10 mouse cellular contexts compared by ENCODE assay signal in the genomic region with DNA sequence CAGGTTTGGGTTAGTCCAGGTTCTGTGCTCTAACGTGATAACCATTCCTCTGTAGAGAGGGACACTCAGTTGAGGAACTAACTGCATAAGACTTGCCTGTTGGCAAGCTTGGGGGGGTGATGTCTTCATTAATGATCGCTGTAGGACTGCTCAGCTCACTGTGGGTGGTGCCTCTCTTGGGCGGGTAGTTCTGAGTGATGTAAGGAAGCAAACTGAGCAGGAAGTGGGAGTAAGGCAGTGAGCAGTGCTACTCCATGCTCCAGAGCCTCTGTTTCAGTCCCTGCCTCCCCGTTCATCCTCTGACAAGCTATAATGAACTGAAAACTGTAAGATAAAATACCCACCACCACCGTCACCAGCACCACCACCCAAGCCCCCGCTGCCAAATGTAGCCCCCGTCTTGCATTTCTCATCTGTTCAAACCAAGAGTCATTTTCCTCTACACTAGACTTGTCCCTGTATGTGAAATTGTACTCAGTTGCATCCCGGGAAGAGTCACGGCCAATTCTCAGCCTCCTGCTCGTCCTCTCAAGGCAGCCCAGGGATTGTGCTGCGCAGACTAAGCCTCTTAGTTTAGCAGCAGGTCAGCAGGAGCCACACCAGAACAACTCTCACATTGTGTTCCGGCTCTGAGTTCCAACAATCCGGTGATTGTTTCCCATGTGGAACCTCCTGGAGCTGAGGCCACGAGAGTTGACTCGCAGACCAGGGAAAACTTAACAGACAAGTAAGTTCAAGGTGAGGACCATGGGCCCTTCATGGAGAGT. TPM values are rescaled to one million over a fixed set of nuclear protein-coding genes. Genes with fewer than 3 reads are reported as not detected.
DNase-seq lines count a peak whose midpoint lies in the region; ATAC-seq and TF ChIP-seq lines count a peak whose summit lies in the region.
"Had no signal": no experiment of that assay in that cellular context is flagged by ENCODE, and none has a peak within 500 bp of the region (broad histone marks: within the 10 kb centered on the region; RNA-seq: fewer than 3 reads in every experiment).

No protein-coding gene starts in this region.

- H3K9ac ChIP-seq in kidney, embryonic 15.5 days, result no peak overlapping the region
- no peak overlapping the region for H3K9ac ChIP-seq in limb, embryonic 15.5 days

- H3K9me3 ChIP-seq in kidney, embryonic 15.5 days (replicated peaks), result no peaks in the 10 kb centered on the region
- H3K9me3 ChIP-seq in limb, embryonic 15.5 days, result no peaks in the 10 kb centered on the region
- H3K9me3 ChIP-seq: megakaryocyte, embryonic 14.5 days had no signal

- H3K4me1 ChIP-seq in kidney, embryonic 15.5 days, result peaks cover 21% of the 10 kb centered on the region
- 0 out of 2 replicates have a peak, but pooled peaks cover under 1% of the 10 kb centered on the region for H3K4me1 ChIP-seq in kidney, adult 2 months (ENCODE audit: control insufficient read depth, insufficient read depth, low read length)
- peaks cover 10% of the 10 kb centered on the region for H3K4me1 ChIP-seq in brown adipose tissue, adult 24 weeks (ENCODE audit: control insufficient read depth, insufficient read depth, insufficient read length, low read length)
- H3K4me1 ChIP-seq in limb, embryonic 15.5 days, result peaks cover 5% of the 10 kb centered on the region; the same call in 1 of the 2 replicates
- H3K4me1 ChIP-seq: megakaryocyte, embryonic 14.5 days had no signal

- no peak for TF ChIP-seq POLR2A in kidney, adult 2 months (IDR thresholded peaks at IDR 0.05; ENCODE audit: low read depth, low read length)

- WGBS in kidney, embryonic 15.5 days, result 56% methylated on average over 15 of the region's 15 CpGs
- 66% methylated on average over 15 of the region's 15 CpGs for WGBS in kidney, adult 2 months
- 63% methylated on average over 15 of the region's 15 CpGs for WGBS in limb, embryonic 15.5 days

- H3K27ac ChIP-seq in kidney, embryonic 15.5 days, result peak overlapping the region; percentile 70
- no peak overlapping the region for H3K27ac ChIP-seq in kidney, adult 2 months (ENCODE audit: insufficient read depth, low read depth, low read length)
- peak overlapping the region; percentile 15 for H3K27ac ChIP-seq in brown adipose tissue, adult 24 weeks (replicated peaks; ENCODE audit: low read depth, low read length)
- H3K27ac ChIP-seq in limb, embryonic 15.5 days, result 0 out of 2 replicates have a peak overlapping the region, but pooled peaks have one; percentile 27

- DNase-seq in kidney, adult 2 months, result no peak
- DNase-seq in heart, adult 9 months (ENCODE audit: low spot score in 2 of 2), result peak; percentile 14 to 42
- no peak for DNase-seq in cerebellum, adult 11-12 months
- DNase-seq in thymus, adult 18-20 months, result no peak
- no peak for DNase-seq in kidney, postnatal 36 days

- 0 out of 2 replicates have a peak, but pooled peaks have one; percentile 79 for ATAC-seq in kidney, embryonic 15.5 days (replicated peaks; ENCODE audit: low FRiP score)
- no peak for ATAC-seq in limb, embryonic 15.5 days (ENCODE audit: insufficient number of reproducible peaks, low FRiP score, low TSS enrichment, low read depth)

- H3K4me2 ChIP-seq in kidney, embryonic 15.5 days, result no peak overlapping the region
- H3K4me2 ChIP-seq in limb, embryonic 15.5 days, result no peak overlapping the region

- no peak overlapping the region for H3K4me3 ChIP-seq in kidney, embryonic 15.5 days (replicated peaks)
- H3K4me3 ChIP-seq in kidney, adult 2 months (ENCODE audit: insufficient read depth, low read depth, low read length), result no peak overlapping the region
- H3K4me3 ChIP-seq in brown adipose tissue, adult 24 weeks (ENCODE audit: insufficient read depth, low read depth, low read length), result no peak overlapping the region
- no peak overlapping the region for H3K4me3 ChIP-seq in limb, embryonic 15.5 days
- H3K4me3 ChIP-seq: megakaryocyte, embryonic 14.5 days had no signal

- H3K36me3 ChIP-seq in kidney, embryonic 15.5 days, result no peaks in the 10 kb centered on the region
- H3K36me3 ChIP-seq in kidney, adult 2 months (ENCODE audit: control insufficient read depth, insufficient read depth, low read length), result no peaks in the 10 kb centered on the region
- no peaks in the 10 kb centered on the region for H3K36me3 ChIP-seq in limb, embryonic 15.5 days

- no peaks in the 10 kb centered on the region for H3K27me3 ChIP-seq in kidney, embryonic 15.5 days
- H3K27me3 ChIP-seq in kidney, adult 2 months (replicated peaks; ENCODE audit: control insufficient read depth, insufficient read depth, low read length), result no peaks in the 10 kb centered on the region
- H3K27me3 ChIP-seq in limb, embryonic 15.5 days, result no peaks in the 10 kb centered on the region
- H3K27me3 ChIP-seq: CH12.LX; megakaryocyte, embryonic 14.5 days had no signal

- no peak for TF ChIP-seq CTCF in kidney, adult 2 months (conservative IDR thresholded peaks at IDR 0.05; ENCODE audit: insufficient read depth, insufficient read length, low read depth, low read length)

RNA-seq across cellular contexts. Expression of a gene that starts 46.9 kb away (rescaled TPM):
- 55.1 and 64.4 TPM in 2 replicates for polyA plus RNA-seq in kidney, embryonic 15.5 days (2015; fragmentation: Nextera tagmentation; extraction: Ambion mirVana)
- polyA plus RNA-seq in kidney, adult 2 months (2012; rRNA removed), result 24.1 and 27.7 TPM in 2 replicates
- 3.6 and 8.3 TPM in 2 replicates for polyA plus RNA-seq in brown adipose tissue, adult 24 weeks (2012; ENCODE audit: insufficient read depth, insufficient read length, missing spikeins)
- 10.0 and 13.7 TPM in 2 replicates for polyA plus RNA-seq in limb, embryonic 15.5 days (2015; fragmentation: Nextera tagmentation; extraction: Ambion mirVana)

Comparison
In these comparisons a context has a peak if more than half of its experiments do, and no peak if none do; other contexts are left out.
1. DNase-seq: peak in heart, adult 9 months (2 of 2); none in kidney, adult 2 months (single experiment), cerebellum, adult 11-12 months (single experiment), thymus, adult 18-20 months (0 of 2) and kidney, postnatal 36 days (0 of 2).